Mouse (Mus musculus): ENCODE measurements around the gene Gli3. TPM values are rescaled to one million over a fixed set of nuclear protein-coding genes. Genes with fewer than 3 reads are reported as not detected.
A peak's percentile ranks its signal among the peaks of the same experiment; 100 is the strongest.

Gene Gli3
- total RNA-seq, 2 experiments from 2014 or later, result 7.7 to 8.7 TPM

GRCm38 (mm10) chr13:15688074-15688825 lies 225.2 kb downstream of the Gli3 start:
- intact Hi-C loops (cut with DNase I), result no loop called here

GRCm38 (mm10) chr13:15688826-15689501 lies 225.9 kb downstream of the Gli3 start:
- intact Hi-C loops (cut with DNase I), result no loop called here
- no peak for DNase-seq (ENCODE audit: extremely low spot score in 1 of 2, low spot score in 2 of 2)

More at GRCm38 (mm10) chr13:15688074-15688825, 225.2 kb downstream of the Gli3 start:
- DNase-seq (ENCODE audit: extremely low spot score in 1 of 2, low spot score in 2 of 2), result no peak

GRCm38 (mm10) chr13:15691751-15692464 lies 228.9 kb downstream of the Gli3 start:
- intact Hi-C loops (cut with DNase I), result no loop called here
- no peak for DNase-seq (ENCODE audit: extremely low spot score in 1 of 2, low spot score in 2 of 2)

GRCm38 (mm10) chr13:15692465-15692809 lies 229.4 kb downstream of the Gli3 start:
- intact Hi-C loops (cut with DNase I), result no loop called here
- DNase-seq (ENCODE audit: extremely low spot score in 1 of 2, low spot score in 2 of 2), result no peak

GRCm38 (mm10) chr13:15698284-15698683 lies 235.2 kb downstream of the Gli3 start:
- no peak for DNase-seq (ENCODE audit: extremely low spot score in 1 of 2, low spot score in 2 of 2)
- intact Hi-C loops (cut with DNase I), result no loop called here

GRCm38 (mm10) chr13:15699116-15699515 lies 236.1 kb downstream of the Gli3 start:
- intact Hi-C loops (cut with DNase I), result no loop called here
- no peak for DNase-seq (ENCODE audit: extremely low spot score in 1 of 2, low spot score in 2 of 2)

- DNase-seq (ENCODE audit: extremely low spot score in 1 of 2, low spot score in 2 of 2), result no peak
- intact Hi-C loops (cut with DNase I), result no loop called here
Measured at GRCm38 (mm10) chr13:15704669-15705068, 241.6 kb downstream of the Gli3 start.

- no peak for DNase-seq (ENCODE audit: extremely low spot score in 1 of 2, low spot score in 2 of 2)
- intact Hi-C loops (cut with DNase I), result no loop called here
Measured at GRCm38 (mm10) chr13:15707481-15707881, 244.4 kb downstream of the Gli3 start.

GRCm38 (mm10) chr13:15713486-15713885 lies 250.5 kb downstream of the Gli3 start:
- intact Hi-C loops (cut with DNase I), result no loop called here

GRCm38 (mm10) chr13:15714331-15714725 lies 251.3 kb downstream of the Gli3 start:
- intact Hi-C loops (cut with DNase I), result no loop called here
- DNase-seq (ENCODE audit: extremely low spot score in 1 of 2, low spot score in 2 of 2), result no peak

More at GRCm38 (mm10) chr13:15713486-15713885, 250.5 kb downstream of the Gli3 start:
- DNase-seq (ENCODE audit: extremely low spot score in 1 of 2, low spot score in 2 of 2), result no peak

- intact Hi-C loops (cut with DNase I), result no loop called here
- peak; percentile 27 to 45 for DNase-seq (ENCODE audit: extremely low spot score in 1 of 2, low spot score in 2 of 2)
Measured at GRCm38 (mm10) chr13:15714726-15715437, 251.8 kb downstream of the Gli3 start.

- intact Hi-C loops (cut with DNase I), result no loop called here
- DNase-seq (ENCODE audit: extremely low spot score in 1 of 2, low spot score in 2 of 2), result no peak
Measured at GRCm38 (mm10) chr13:15721446-15721845, 258.4 kb downstream of the Gli3 start.

GRCm38 (mm10) chr13:15722766-15723379 lies 259.8 kb downstream of the Gli3 start:
- no peak for DNase-seq (ENCODE audit: extremely low spot score in 1 of 2, low spot score in 2 of 2)
- intact Hi-C loops (cut with DNase I), result no loop called here

- DNase-seq (ENCODE audit: extremely low spot score in 1 of 2, low spot score in 2 of 2), result no peak
Measured at GRCm38 (mm10) chr13:15724723-15725122, 261.7 kb downstream of the Gli3 start.

GRCm38 (mm10) chr13:15741771-15742170 lies 278.7 kb downstream of the Gli3 start:
- intact Hi-C loops (cut with DNase I), result no loop called here
- peak; percentile 67 to 81 for DNase-seq (ENCODE audit: extremely low spot score in 1 of 2, low spot score in 2 of 2)

More at GRCm38 (mm10) chr13:15724723-15725122, 261.7 kb downstream of the Gli3 start:
- intact Hi-C loops (cut with DNase I), result no loop called here

- intact Hi-C loops (cut with DNase I), result no loop called here
- no peak for DNase-seq (ENCODE audit: extremely low spot score in 1 of 2, low spot score in 2 of 2)
Measured at GRCm38 (mm10) chr13:15742308-15742707, 279.3 kb downstream of the Gli3 start.

- DNase-seq (ENCODE audit: extremely low spot score in 1 of 2, low spot score in 2 of 2), result no peak
Measured at GRCm38 (mm10) chr13:15742777-15743176, 279.7 kb downstream of the Gli3 start.

GRCm38 (mm10) chr13:15758835-15759632 lies 296.0 kb downstream of the Gli3 start:
- intact Hi-C loops (cut with DNase I), result loop anchor here (2.0 to 5.0 kb wide), 2 partner anchors 1088 to 1112 kb away; no protein-coding TSS in a partner anchor
- peak; percentile 81 to 86 for DNase-seq (ENCODE audit: extremely low spot score in 1 of 2, low spot score in 2 of 2)

More at GRCm38 (mm10) chr13:15742777-15743176, 279.7 kb downstream of the Gli3 start:
- intact Hi-C loops (cut with DNase I), result no loop called here
